Mouse (Mus musculus) G1E-ER4 (cell line): ENCODE data around the gene Trmo. TPM values are rescaled to one million over a fixed set of nuclear protein-coding genes. Genes with fewer than 3 reads are reported as not detected.

Experiments
- GATA1 ChIP-seq: IDR thresholded peaks from one replicate; pipeline ENCODE4 v1.8.0; 2012; ENCODE audit warnings: low read length, inconsistent platforms
- polyA plus RNA-seq: library from polyadenylated mRNA; stranded (reverse); fragments of >175 nt; gene quantifications from 2 replicates; pipeline ENCODE4 v1.2.3, GENCODE M21; 2012

The Trmo gene
- polyA plus RNA-seq, result 2.4 and 4.3 TPM in 2 replicates

- no peak for TF ChIP-seq GATA1
Measured at GRCm38 (mm10) chr4:46389013-46389611, at the start of gene Trmo. Gene Trmo, minus strand, starts transcription at chr4:46389437.

- TF ChIP-seq GATA1, result peak; percentile 56
Measured at GRCm38 (mm10) chr4:46432339-46433036, 43.3 kb upstream of the Trmo start.

- TF ChIP-seq GATA1, result no peak
Measured at GRCm38 (mm10) chr4:46428903-46429499, 39.8 kb upstream of the Trmo start.

GRCm38 (mm10) chr4:46422625-46423024, 33.4 kb upstream of the Trmo start:
- no peak for TF ChIP-seq GATA1

GRCm38 (mm10) chr4:46418851-46419250, 29.6 kb upstream of the Trmo start:
- TF ChIP-seq GATA1, result no peak

GRCm38 (mm10) chr4:46417491-46417890, 28.3 kb upstream of the Trmo start:
- TF ChIP-seq GATA1, result no peak

- TF ChIP-seq GATA1, result no peak
Measured at GRCm38 (mm10) chr4:46413406-46413805, 24.2 kb upstream of the Trmo start, which contains the start of gene Hemgn. Gene Hemgn, minus strand, starts transcription at chr4:46413506.

- TF ChIP-seq GATA1, result no peak
Measured at GRCm38 (mm10) chr4:46412113-46412512, 22.9 kb upstream of the Trmo start.

- no peak for TF ChIP-seq GATA1
Measured at GRCm38 (mm10) chr4:46411489-46411888, 22.3 kb upstream of the Trmo start.

GRCm38 (mm10) chr4:46410677-46411076, 21.4 kb upstream of the Trmo start:
- TF ChIP-seq GATA1, result peak; percentile 68

GRCm38 (mm10) chr4:46406966-46407703, 17.9 kb upstream of the Trmo start:
- TF ChIP-seq GATA1, result no peak

- TF ChIP-seq GATA1, result no peak
Measured at GRCm38 (mm10) chr4:46404042-46404795, 15.0 kb upstream of the Trmo start.

GRCm38 (mm10) chr4:46398839-46399238, 9.6 kb upstream of the Trmo start:
- TF ChIP-seq GATA1, result no peak

GRCm38 (mm10) chr4:46395736-46396135, 6.5 kb upstream of the Trmo start:
- no peak for TF ChIP-seq GATA1

- TF ChIP-seq GATA1, result no peak
Measured at GRCm38 (mm10) chr4:46394388-46394787, 5.2 kb upstream of the Trmo start.
